Mouse (Mus musculus) heart, postnatal 4 days (tissue): Measurements from ENCODE around the gene H2-M10.2. TPM values are rescaled to one million over a fixed set of nuclear protein-coding genes. Genes with fewer than 3 reads are reported as not detected.

Experiments
- DNase-seq: peaks from one replicate; pipeline ENCODE4 v3.0.0; 2021
- total RNA-seq, 2 experiments: library from RNA; stranded (reverse); gene quantifications; 2 replicates each; pipeline ENCODE4 v1.2.3; 2021

H2-M10.2 gene
- total RNA-seq: not detected

DNA sequence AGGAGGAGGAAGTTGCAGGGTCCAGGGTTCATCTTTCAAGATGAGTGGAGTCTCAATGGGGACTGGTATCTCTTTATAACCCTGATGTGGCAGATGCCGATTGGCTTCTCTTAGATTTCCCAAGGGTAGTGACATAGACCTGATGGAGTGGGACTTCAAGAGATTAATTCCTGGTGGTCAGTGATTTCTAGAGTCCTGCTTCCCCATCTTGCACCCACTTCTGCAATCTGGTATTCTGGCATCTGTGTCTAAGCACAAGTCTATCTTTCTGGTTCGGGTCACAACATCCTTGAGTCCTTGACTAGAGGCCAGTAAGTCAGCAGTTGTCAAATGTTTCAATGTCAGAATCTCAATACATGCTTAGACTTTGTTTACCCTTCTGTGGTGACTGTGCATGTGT lies at the start of gene H2-M10.2:
H2-M10.2 (minus strand) TSS at position 101 of the 400 bp plus-strand sequence.
- DNase-seq: no peak

DNA sequence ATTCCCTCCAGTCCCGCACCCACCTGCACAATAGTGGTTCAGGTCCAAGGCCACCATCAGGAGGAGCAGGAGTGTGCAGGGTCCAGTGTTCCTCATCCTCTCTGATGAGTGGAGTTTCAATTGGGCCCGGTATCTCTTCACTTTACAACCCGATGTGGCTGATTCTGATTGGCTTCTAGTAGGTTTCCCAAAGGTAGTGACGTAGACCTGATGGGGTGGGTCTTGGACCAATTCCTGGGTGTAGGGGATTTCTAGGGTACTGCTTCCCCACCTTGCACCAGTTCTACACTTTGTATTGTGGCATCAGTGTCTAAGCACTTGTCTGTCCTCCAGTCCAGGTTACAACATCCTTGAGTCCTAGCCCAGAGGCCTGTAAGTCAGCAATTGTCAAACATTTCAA lies 39.8 kb upstream of the H2-M10.2 start, which contains the start of gene H2-M10.1:
H2-M10.1 (minus strand) TSS at position 101 of the 400 bp plus-strand sequence.
- no peak for DNase-seq

DNA sequence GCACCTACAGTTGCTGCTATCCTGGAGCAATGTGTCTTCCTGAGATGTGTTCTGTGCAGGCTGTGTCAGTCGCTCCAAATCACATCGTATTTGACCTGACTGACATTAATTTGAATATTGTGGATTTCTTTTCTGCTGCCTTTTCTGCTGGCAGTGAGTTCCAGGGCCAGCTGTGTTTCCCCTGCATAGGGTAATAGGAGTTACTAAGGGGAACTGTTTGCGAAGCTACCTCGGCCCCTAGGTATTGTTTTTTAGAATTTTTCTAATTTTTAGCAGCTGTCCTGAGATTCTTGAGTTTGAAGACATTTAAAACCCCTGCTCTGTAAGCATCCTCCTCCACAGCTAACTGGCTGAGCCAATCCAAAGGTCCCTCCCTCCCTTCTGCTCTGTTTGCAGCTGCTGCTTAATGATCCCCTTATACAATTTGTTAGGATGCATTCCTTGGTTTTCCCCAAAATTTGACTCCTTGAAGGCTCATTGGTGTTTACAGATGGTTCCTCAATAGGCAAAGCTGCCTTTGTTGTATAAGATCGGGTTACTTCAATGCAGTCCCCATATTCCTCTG lies 29.5 kb upstream of the H2-M10.2 start:
- no peak for DNase-seq

DNA sequence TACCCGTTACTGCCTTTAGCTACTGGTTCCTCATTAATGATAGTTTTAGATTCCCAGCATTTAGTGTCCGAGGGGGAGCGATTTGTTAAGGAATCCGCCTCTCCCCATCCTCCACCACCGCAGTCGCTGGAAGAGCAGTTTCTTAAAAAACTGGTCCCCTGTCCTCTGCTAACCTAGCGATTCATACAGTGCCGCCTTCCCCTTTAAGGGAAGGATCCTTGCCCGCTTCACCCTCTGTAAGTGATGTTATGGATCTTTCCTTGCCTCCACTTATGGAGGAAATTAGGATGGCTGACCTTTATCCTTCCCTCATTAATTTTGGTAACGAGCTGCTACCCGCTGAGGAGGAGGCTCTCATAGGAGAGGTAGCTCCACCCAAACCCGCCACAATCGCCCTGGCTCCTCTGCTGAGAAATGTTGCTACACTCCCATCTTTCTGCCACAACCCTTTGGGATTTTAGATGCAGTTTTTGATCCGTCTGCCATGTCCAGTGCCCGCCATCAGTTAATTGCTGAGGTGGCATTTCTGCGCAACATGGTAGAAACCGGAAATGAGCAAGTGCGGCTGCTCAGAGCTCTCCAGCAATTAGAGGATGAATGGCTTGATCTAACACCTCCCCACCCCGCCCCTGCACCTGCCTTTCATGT lies 28.9 kb upstream of the H2-M10.2 start:
- peak; percentile 12 for DNase-seq

DNA sequence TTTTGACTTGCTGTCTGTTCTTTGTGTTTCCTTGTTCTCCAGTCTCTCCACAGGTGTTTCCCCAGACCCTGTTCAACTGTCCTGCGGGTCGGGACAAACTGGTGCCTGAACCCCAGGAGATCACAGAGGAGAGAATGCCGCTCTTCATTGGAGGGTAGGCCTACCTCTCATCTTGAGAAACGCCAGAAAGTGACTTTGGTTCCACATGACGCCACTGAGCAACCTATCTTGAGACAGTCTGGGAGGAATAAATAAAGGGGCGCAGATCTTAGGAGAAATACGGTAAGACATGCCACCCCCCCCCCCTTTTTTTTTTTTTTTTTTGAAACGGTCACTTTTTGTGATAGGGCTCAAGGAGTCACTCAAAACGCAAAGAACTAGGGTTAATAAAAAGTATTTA lies 28.2 kb upstream of the H2-M10.2 start:
- no peak for DNase-seq

DNA sequence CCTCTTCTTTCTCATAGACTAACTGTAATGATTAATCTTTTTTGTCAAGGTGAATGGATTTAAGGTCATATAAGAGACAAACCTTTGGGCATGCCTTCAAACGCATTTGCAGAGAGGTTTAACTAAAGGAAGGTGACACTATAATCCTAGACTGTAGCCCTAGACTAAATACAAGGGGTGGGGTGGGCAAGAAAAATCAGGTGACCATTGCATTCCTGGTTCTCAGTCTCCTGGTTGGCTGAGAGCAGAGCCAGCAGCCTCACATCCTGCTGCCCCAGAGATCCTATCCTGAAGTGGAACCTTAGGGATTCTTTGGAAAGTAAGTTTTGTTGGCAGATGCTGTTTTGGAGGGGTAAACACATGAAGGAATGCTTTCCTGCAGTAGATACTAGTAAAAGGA lies 23.0 kb upstream of the H2-M10.2 start:
- no peak for DNase-seq

DNA sequence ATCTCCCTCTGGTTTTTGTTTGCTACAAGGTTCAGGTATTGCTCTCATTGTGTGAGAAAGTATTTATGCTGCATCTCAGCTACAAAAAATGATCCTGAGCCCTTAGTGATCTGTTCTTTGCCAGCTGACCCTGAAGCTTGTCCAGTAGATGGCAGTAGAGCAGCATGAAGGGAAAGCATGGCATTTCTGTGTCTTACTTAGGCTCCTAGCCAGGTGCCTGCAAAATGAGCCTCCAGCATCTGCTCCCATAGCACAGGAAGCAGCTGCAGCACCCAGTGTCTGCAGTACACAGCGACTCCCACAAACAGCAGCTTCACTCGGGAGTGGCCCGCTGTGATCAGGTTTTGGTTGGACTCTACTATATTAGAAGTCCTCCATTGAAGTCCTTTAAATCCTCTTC lies 22.6 kb upstream of the H2-M10.2 start:
- DNase-seq: peak; percentile 79

DNA sequence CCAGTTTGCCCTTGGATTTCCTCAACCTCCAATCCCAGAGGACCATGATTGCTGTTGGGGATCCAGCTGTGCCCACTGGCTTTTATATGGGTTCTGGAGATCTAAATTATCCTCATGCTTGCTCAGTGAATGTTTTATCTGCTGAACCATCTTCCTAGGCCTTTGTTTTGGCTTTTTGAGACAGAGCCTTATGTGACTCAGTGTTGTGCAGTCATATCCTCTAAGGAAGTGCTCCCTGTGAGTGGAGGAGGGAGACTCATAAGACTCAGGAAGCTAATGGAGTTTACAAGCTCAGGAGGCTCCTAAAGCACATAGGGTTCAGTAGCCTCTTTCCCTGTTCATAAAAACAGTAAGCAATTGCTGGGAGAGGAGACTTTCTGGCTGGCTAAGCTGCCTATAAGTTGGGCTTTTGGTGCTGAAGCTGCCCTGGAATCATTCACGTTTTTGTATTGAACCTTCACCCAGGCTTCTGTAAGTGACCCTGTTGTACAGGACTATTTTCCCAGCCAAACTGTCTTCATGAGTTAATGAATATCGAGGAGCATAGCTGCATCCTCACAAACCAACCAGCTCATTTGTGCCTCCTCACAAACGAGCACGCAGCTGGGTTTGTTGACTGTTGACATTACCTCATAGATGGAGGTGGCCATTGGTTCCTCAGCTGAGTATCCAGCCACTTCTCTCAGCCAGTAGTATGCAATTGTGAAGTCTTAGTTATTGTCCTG lies 4.6 kb downstream of the H2-M10.2 start:
- DNase-seq: no peak

DNA sequence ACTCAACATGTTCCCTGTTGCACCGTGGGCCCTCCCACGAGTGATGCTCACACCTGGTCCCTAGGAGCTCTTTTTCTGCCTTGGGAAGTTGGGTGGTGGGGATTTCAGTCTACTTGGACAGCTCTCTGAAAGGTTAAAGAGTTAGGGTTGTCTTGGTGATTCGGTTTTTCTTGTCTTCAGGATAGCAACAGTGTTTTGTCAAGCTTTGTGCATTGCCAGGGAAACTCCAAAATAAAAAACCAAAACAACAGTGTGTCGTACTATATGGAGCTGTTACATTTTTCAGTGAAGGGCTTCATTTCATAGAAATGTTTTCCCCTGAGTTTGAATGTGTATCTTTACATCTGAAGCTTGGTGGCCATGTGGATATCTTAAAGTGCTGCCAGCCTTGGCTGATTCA lies 11.5 kb downstream of the H2-M10.2 start:
- DNase-seq: no peak

DNA sequence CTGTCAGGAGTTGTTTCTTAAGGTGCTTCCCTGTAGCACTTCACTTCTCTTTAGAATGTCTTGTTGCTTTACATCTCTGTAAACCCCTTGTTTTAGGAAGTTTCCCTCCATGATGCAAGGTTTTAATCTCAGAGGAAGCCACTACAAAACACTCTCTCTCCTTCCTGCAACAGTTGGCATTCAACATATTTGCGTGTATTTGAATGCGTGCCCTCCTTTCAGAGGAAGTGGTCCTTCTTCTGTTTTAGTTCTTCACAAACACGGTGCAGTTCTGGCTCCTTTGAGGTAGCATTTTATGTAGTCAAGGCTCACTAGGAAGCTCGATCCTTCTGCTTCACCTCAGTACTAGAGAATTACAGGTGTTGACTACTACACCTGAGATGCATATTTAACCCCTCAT lies 12.5 kb downstream of the H2-M10.2 start:
- DNase-seq: no peak

DNA sequence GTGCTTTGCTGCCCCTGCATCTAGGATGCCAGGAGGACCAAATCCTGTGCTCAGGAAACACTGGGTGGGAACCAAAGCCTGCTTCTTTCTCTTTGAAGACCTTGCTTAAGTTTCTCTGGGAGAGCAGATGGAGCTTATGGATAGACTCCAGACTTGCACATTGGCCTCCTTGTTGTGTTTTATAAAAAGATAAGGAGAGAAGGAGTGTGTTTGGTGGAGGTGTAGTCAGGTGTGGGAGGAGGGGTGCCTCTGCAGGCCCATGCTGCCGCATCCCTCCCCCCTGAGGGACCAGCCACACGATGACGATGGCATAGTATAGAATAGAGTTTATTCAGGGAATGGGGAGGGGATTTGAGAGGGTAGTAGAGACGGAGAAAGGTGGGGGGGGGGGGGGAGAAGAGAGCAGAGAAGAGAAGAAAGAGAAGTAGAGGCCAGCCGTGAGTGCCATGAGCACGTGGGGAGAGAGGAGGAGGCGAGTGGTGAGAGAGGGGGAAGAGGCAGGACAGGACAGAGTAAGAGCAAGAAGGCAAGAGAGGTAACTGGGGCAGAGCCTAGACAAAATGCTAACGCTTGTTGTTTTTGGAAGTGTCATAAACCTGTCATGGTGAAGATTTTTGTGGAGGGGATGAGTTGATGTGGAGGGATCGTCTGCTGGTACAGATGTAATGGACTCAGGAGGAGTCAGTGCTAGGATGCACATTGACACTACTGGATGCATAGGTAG lies 13.5 kb downstream of the H2-M10.2 start:
- DNase-seq: no peak

DNA sequence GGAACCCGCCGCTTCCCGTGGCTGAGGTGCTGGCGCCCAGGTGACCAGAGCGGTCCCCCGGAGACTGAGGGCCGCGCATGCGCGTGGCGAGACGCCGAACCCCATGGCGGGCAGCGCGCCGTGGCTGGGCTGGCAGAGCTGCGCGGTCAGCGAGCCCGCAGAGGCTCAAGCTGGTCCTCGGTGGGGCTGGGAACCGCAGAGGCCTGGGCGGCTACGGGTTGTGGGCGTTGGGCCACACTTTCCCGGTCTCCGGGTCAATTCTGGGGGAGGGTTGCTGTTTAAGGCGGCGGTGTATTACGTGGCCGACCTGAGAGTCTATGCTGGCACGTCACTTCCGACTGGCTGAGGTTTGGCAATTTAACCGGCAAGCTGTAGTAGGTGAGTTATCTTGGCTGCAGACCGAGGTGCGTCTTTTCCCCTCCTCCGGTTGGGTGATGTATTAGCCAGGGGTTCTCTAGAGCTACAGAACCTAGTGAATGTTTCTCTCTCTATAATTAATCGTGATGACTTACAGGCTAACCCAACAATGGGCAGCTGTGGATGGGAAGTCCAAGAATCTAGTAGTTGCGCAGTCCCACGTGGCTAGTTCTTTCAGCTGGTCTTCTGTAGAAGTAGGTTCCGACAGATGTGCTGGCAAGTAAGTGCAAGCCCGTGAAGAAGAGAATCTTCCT lies 14.6 kb downstream of the H2-M10.2 start, which contains the start of gene Trim39:
Trim39 (minus strand) TSS at position 662 of the 671 bp plus-strand sequence.
- DNase-seq: no peak

DNA sequence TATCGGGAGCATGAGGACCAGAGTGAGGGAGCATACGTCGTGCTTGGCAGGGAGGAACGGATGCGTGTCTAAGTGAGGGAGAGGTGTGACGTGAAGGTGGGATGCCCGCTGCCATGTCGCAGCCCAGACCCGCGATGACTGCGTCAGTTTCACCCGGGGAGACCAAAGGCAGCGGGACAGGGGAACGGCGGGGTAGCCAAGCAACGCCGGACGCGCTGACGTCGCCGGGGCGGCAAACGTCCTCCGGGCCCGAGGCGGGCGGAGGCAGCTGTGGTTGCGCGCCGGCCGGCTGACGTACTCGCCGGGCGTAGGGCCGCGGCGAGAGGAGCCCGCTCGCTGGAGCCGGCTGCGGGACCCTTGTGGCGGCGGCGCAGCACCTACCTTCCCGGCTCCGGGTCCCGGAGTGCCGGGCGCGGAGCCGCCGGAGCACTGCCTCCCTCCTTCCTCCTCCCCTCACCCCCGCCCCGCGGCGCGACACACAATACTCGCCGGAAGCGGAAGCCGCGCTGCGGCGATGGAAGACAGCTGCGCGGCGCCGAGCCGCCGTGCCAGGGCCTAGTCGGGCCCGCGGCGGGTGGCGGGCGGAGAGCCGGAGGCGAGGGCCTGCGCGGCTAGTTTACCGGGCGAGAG lies 15.2 kb downstream of the H2-M10.2 start:
- peak; percentile 88 for DNase-seq

DNA sequence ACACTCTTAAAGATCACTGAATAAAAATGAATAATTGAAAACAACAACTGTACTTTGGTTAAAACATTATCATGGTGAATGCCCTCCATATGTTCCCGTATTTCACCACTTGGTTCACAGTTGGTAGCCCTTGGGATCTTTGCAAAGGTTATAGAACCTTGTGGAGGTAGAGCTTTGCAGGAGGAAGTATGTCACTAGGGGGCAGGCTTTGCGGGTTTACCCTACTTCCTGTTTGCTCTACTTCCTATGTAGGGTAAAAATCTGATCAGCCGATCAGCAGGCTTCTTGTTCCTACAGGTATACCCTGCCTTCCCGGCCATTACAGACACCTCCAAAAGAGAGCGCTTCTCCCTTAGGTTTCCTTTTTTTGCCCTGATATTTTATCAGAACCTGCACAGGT lies 20.5 kb downstream of the H2-M10.2 start:
- DNase-seq: no peak

DNA sequence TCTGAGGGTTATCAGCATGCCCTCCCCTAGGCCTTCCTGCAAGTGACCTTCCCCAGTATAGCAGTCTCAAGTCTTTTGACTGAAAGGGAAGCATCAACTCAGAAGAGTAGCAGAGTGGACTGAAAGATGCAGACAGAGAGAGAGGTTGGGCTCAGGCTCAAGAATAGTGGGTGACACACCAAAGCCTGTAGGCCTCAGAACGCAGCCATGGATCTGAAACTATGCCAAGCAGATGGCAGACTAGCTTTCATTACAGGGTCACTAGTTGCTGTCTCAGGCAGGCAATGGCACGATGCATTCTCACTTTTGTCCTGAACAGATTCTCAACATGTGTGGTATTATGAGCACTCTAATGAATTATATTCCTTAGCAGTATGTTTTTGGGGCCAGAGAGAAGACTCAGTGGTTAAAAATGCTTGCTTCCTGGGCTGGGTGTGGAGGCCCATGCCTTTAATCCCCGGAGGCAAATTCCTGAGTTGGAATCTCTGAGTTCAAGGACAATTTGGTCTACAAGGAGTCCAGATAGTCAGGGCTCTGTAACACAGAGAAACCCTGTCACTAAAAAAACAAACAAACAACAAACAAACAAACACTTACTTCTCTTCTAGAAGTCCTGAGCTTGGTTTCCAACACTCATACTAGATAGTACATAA lies 21.9 kb downstream of the H2-M10.2 start:
- no peak for DNase-seq

DNA sequence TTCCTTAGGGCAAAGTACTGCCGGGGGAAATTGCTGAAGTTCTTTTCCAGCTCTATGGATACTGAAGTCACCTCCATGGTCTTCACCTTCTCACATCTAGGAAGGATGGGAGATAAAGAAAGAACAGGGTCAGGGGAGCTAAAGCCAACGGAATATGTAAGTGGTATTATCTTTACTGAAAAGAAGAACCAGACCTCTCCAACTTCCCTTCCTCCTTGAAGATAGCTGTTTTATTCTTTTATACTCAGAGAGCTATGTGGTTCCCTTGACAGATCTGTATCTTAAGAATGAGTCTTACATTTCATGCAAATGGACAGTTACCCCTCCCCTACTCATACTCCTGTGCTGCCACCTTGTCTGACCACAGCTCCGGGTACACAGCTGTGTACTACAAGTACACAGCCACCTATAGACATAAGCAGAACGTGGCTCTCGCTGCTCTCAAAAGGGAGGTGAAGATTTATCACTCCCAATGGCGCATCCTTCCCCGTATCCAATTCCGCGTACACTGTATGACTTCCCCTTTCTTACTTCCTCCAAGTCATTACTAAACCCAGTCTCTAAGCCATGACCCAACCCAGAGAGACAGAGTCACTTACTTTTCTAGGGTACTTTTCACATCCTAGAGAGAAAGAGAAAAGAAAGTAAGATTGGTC lies 24.7 kb downstream of the H2-M10.2 start:
- no peak for DNase-seq

DNA sequence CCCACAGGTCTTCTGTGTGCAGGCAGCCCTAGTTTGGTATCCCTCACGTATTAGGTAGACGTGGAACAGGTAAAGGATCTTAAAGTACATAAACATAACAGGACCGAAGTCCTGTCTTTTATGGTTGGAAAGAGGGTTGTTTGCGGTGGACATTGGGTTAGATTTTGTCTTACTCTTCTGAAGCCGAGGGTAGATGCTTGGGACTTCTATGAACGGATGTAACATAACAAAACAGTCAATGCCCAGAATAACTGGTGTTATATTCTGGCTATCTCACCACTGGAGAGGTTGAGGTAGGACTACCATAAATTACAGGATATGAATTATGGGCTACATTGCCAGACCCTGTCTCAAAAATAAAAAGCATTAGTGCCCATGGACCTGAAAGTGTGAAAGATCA lies 28.3 kb downstream of the H2-M10.2 start, which contains the start of gene Rpp21:
Rpp21 (minus strand) TSS at position 101 of the 400 bp plus-strand sequence.
- no peak for DNase-seq

DNA sequence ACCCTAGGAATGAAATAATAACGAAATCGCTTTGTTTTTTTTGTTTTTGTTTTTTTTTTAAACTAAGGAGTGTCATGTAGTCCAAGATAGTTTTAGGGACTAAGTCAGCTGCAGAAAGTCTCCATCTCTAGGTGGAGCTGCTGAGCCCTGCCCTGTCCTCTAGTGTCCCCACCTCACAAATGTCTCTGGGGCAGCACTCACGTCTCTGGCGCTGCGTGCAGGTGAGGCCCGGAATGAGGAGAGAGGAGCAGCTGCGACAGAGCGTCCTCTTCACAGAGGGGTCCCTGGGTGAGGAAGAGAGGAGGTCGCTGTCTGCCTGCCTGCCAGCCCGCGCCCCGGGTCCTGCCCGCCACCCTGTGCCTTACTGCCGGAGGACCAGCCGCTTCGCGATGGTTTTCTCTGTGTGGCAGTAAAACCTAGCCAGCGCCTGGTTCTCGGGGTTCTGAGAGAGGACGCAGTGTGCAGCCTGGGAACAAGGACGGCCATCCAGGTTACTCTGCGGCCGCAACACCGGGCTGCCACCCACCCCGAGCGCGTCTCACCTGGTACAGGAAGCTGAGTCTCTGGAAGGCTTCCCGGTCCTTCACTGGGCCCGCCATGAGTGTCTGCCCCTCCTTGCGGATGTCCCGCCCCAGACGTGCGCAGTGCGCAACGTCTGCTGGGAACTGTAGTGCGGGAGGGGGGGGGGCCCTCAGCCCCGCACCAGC lies 28.9 kb downstream of the H2-M10.2 start:
- DNase-seq: peak; percentile 79

DNA sequence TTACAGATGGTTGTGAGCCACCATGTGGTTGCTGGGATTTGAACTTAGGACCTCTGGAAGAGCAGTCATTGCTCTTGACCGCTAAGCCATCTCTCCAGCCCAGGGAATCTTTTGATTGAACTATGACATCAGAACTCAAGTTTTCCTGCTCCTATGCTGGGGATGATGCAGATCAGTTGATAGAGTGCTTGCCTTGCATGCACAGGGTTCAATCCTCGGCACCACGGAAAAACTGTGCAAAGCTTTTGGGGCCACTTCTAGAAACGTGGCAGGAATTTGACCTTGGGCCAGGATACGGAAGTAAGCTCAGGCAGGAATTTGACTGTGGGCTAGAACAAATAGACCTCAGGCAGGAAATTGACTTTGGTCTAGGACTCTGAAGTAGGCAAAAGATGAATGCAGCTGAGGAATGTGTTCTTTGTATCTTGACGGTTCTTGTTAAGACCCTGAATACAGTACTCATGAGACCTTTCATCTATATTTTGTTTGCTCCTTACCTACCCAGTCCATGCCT lies 33.1 kb downstream of the H2-M10.2 start:
- DNase-seq: no peak
